Mouse (Mus musculus): ENCODE measurements around the gene Rgs7.

Gene Rgs7

GRCm38 (mm10) chr1:175427112-175427511 is 65.2 kb downstream of the Rgs7 start:
- DNase-seq = no peak

- DNase-seq = no peak
Measured at GRCm38 (mm10) chr1:175426393-175426792, 65.9 kb downstream of the Rgs7 start.

GRCm38 (mm10) chr1:175420883-175421282 is 71.4 kb downstream of the Rgs7 start:
- no peak for DNase-seq

GRCm38 (mm10) chr1:175415728-175416127 is 76.6 kb downstream of the Rgs7 start:
- no peak for DNase-seq

GRCm38 (mm10) chr1:175410399-175410798 is 81.9 kb downstream of the Rgs7 start:
- DNase-seq = no peak

GRCm38 (mm10) chr1:175391894-175392293 is 100.4 kb downstream of the Rgs7 start:
- DNase-seq = no peak

GRCm38 (mm10) chr1:175389250-175389649 is 103.0 kb downstream of the Rgs7 start:
- DNase-seq = no peak

- DNase-seq = peak; percentile 42
Measured at GRCm38 (mm10) chr1:175385581-175386235, 106.6 kb downstream of the Rgs7 start.

- peak; percentile 56 for DNase-seq
Measured at GRCm38 (mm10) chr1:175372571-175372970, 119.7 kb downstream of the Rgs7 start.

- DNase-seq = no peak
Measured at GRCm38 (mm10) chr1:175368062-175368461, 124.2 kb downstream of the Rgs7 start.

- no peak for DNase-seq
Measured at GRCm38 (mm10) chr1:175363606-175364005, 128.7 kb downstream of the Rgs7 start.

GRCm38 (mm10) chr1:175359411-175360366 is 132.6 kb downstream of the Rgs7 start:
- DNase-seq = peak; percentile 53

GRCm38 (mm10) chr1:175352921-175353320 is 139.4 kb downstream of the Rgs7 start:
- no peak for DNase-seq

GRCm38 (mm10) chr1:175346162-175346561 is 146.1 kb downstream of the Rgs7 start:
- no peak for DNase-seq

GRCm38 (mm10) chr1:175336191-175336590 is 156.1 kb downstream of the Rgs7 start:
- no peak for DNase-seq

GRCm38 (mm10) chr1:175333041-175333854 is 159.1 kb downstream of the Rgs7 start:
- DNase-seq = peak; percentile 31

- DNase-seq = no peak
Measured at GRCm38 (mm10) chr1:175329934-175330471, 162.3 kb downstream of the Rgs7 start.

GRCm38 (mm10) chr1:175322781-175323180 is 169.5 kb downstream of the Rgs7 start:
- no peak for DNase-seq

GRCm38 (mm10) chr1:175319205-175319604 is 173.1 kb downstream of the Rgs7 start:
- no peak for DNase-seq

GRCm38 (mm10) chr1:175317264-175317663 is 175.0 kb downstream of the Rgs7 start:
- DNase-seq = no peak

- DNase-seq = no peak
Measured at GRCm38 (mm10) chr1:175307604-175308003, 184.7 kb downstream of the Rgs7 start.

GRCm38 (mm10) chr1:175300895-175301294 is 191.4 kb downstream of the Rgs7 start:
- DNase-seq = no peak

- no peak for DNase-seq
Measured at GRCm38 (mm10) chr1:175300404-175300803, 191.9 kb downstream of the Rgs7 start.

All from cerebellum, adult 11-12 months (tissue).